Mouse (Mus musculus) embryo, embryonic 10.5 days (tissue): ENCODE data around the gene Engase.

ENCODE experiments used
- DNase-seq: peaks from one replicate; pipeline ENCODE4 v3.0.0-alpha.2; 2015; ENCODE audit warnings: low spot score

The Engase gene

GRCm38 (mm10) chr11:118488191-118488906, 11.7 kb downstream of the Engase start:
- DNase-seq = no peak

- no peak for DNase-seq
Observed at GRCm38 (mm10) chr11:118488907-118489270, 12.3 kb downstream of the Engase start.

GRCm38 (mm10) chr11:118490566-118491218, 14.1 kb downstream of the Engase start:
- peak; percentile 80 for DNase-seq

GRCm38 (mm10) chr11:118491230-118491629, 14.6 kb downstream of the Engase start:
- no peak for DNase-seq

GRCm38 (mm10) chr11:118493458-118493857, 16.8 kb downstream of the Engase start:
- DNase-seq = no peak

GRCm38 (mm10) chr11:118494001-118494737, 17.5 kb downstream of the Engase start:
- DNase-seq = no peak

- no peak for DNase-seq
Observed at GRCm38 (mm10) chr11:118495065-118495464, 18.4 kb downstream of the Engase start.

- DNase-seq = no peak
Observed at GRCm38 (mm10) chr11:118496066-118496689, 19.5 kb downstream of the Engase start.

GRCm38 (mm10) chr11:118502990-118503389, 26.4 kb downstream of the Engase start:
- DNase-seq = no peak

- DNase-seq = no peak
Observed at GRCm38 (mm10) chr11:118503418-118504179, 27.0 kb downstream of the Engase start.

GRCm38 (mm10) chr11:118504180-118504454, 27.5 kb downstream of the Engase start:
- no peak for DNase-seq

GRCm38 (mm10) chr11:118507095-118507494, 30.5 kb downstream of the Engase start:
- no peak for DNase-seq

- peak; percentile 87 for DNase-seq
Observed at GRCm38 (mm10) chr11:118507904-118508303, 31.3 kb downstream of the Engase start.

- DNase-seq = no peak
Observed at GRCm38 (mm10) chr11:118508341-118508740, 31.7 kb downstream of the Engase start.

GRCm38 (mm10) chr11:118511851-118512250, 35.2 kb downstream of the Engase start:
- DNase-seq = no peak

- DNase-seq = no peak
Observed at GRCm38 (mm10) chr11:118512257-118512910, 35.8 kb downstream of the Engase start.

GRCm38 (mm10) chr11:118517924-118518323, 41.3 kb downstream of the Engase start:
- no peak for DNase-seq

- no peak for DNase-seq
Observed at GRCm38 (mm10) chr11:118518743-118519142, 42.1 kb downstream of the Engase start.

GRCm38 (mm10) chr11:118520251-118520650, 43.6 kb downstream of the Engase start:
- no peak for DNase-seq

GRCm38 (mm10) chr11:118520932-118521331, 44.3 kb downstream of the Engase start:
- DNase-seq = no peak

GRCm38 (mm10) chr11:118523496-118524145, 47.0 kb downstream of the Engase start:
- DNase-seq = no peak
